Mouse (Mus musculus) lung, postnatal 0 days (tissue): Measurements from ENCODE around the gene Tjap1.

Source experiments
- CTCF ChIP-seq: IDR thresholded peaks from 2 replicates; pipeline ENCODE4 v1.5.1; 2016; ENCODE audit warnings: antibody characterized with exemption, mild to moderate bottlenecking
- EP300 ChIP-seq: IDR thresholded peaks from 2 replicates; pipeline ENCODE4 v1.6.1; 2016; ENCODE audit warnings: antibody characterized with exemption, mild to moderate bottlenecking, control low read depth

DNA sequence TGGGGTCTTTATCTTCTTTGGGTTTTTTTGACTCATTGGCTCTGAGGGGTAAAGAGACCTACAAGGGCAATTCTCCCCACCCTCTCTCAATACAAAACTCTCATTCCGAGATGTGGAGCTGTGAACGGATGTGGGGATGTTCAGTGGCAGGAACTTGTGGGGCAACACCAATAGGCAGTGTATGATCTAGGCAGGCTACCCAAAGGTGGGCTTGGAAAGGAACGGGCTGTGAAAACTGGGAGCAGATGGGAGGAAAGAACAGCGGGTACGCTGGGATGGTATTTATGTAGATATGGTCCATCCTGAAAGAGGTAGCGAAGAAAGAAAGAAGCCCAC, 14.2 kb upstream of the Tjap1 start:
- no peak for TF ChIP-seq CTCF
- TF ChIP-seq EP300: no peak
